Mouse (Mus musculus): ENCODE measurements around the gene Creb3. TPM values are rescaled to one million over a fixed set of nuclear protein-coding genes. Genes with fewer than 3 reads are reported as not detected.

The Creb3 gene
- total RNA-seq, 2 experiments from 2014 or later: 74.4 to 84.8 TPM

- intact Hi-C loops (cut with DNase I): no loop called here
- no peak for DNase-seq (ENCODE audit: low spot score in 2 of 2)
Measured at GRCm38 (mm10) chr4:43553891-43554290, 8.2 kb upstream of the Creb3 start.

- DNase-seq (ENCODE audit: low spot score in 2 of 2): no peak
- intact Hi-C loops (cut with DNase I): loop anchor here (5.0 kb wide), 1 partner anchor 64 kb away; the partner anchor contains the start of gene Ccdc107
Measured at GRCm38 (mm10) chr4:43555926-43556325, 6.2 kb upstream of the Creb3 start.

- intact Hi-C loops (cut with DNase I): loop anchor here (5.0 kb wide), 1 partner anchor 66 kb away; the partner anchor contains the start of gene Ccdc107
- DNase-seq (ENCODE audit: low spot score in 2 of 2): no peak
Measured at GRCm38 (mm10) chr4:43558028-43558630, 4.0 kb upstream of the Creb3 start.

GRCm38 (mm10) chr4:43558631-43559356 lies 3.3 kb upstream of the Creb3 start:
- DNase-seq (ENCODE audit: low spot score in 2 of 2): no peak
- intact Hi-C loops (cut with DNase I): loop anchor here (5.0 kb wide), 1 partner anchor 66 kb away; the partner anchor contains the start of gene Ccdc107

- DNase-seq (ENCODE audit: low spot score in 2 of 2): no peak
- intact Hi-C loops (cut with DNase I): loop anchor here (5.0 to 10.0 kb wide), 2 partner anchors 67 to 525 kb away; partner anchors contain the start of genes Ccdc107 and Stoml2
Measured at GRCm38 (mm10) chr4:43559519-43560242, 2.5 kb upstream of the Creb3 start.

GRCm38 (mm10) chr4:43560243-43560611 lies 1.9 kb upstream of the Creb3 start:
- DNase-seq (ENCODE audit: low spot score in 2 of 2): no peak
- intact Hi-C loops (cut with DNase I): loop anchor here (10.0 kb wide), 1 partner anchor 525 kb away; the partner anchor contains the start of gene Stoml2

- DNase-seq (ENCODE audit: low spot score in 2 of 2): no peak
- intact Hi-C loops (cut with DNase I): loop anchor here (10.0 kb wide), 1 partner anchor 526 kb away; the partner anchor contains the start of gene Stoml2
Measured at GRCm38 (mm10) chr4:43560976-43561375, 1.2 kb upstream of the Creb3 start.

- no peak for DNase-seq (ENCODE audit: low spot score in 2 of 2)
- intact Hi-C loops (cut with DNase I): loop anchor here (10.0 kb wide), 1 partner anchor 527 kb away; the partner anchor contains the start of gene Stoml2
Measured at GRCm38 (mm10) chr4:43561436-43561996, 616 bp upstream of the Creb3 start.

GRCm38 (mm10) chr4:43562769-43563600 lies 853 bp downstream of the Creb3 start:
- intact Hi-C loops (cut with DNase I): loop anchor here (2.0 to 10.0 kb wide), 3 partner anchors 16 to 528 kb away; partner anchors contain the start of genes Gba2, Rgp1 and Stoml2
- no peak for DNase-seq (ENCODE audit: low spot score in 2 of 2)

- intact Hi-C loops (cut with DNase I): loop anchor here (2.0 to 10.0 kb wide), 3 partner anchors 15 to 529 kb away; partner anchors contain the start of genes Gba2, Rgp1 and Stoml2
- DNase-seq (ENCODE audit: low spot score in 2 of 2): no peak
Measured at GRCm38 (mm10) chr4:43563601-43563875, 1.4 kb downstream of the Creb3 start.

GRCm38 (mm10) chr4:43564231-43564630 lies 2.1 kb downstream of the Creb3 start:
- intact Hi-C loops (cut with DNase I): loop anchor here (10.0 kb wide), 1 partner anchor 529 kb away; the partner anchor contains the start of gene Stoml2

GRCm38 (mm10) chr4:43567140-43567539 lies 5.0 kb downstream of the Creb3 start:
- intact Hi-C loops (cut with DNase I): loop anchor here (10.0 kb wide), 1 partner anchor 532 kb away; the partner anchor contains the start of gene Stoml2
- DNase-seq (ENCODE audit: low spot score in 2 of 2): no peak

More at GRCm38 (mm10) chr4:43564231-43564630, 2.1 kb downstream of the Creb3 start:
- DNase-seq (ENCODE audit: low spot score in 2 of 2): no peak

GRCm38 (mm10) chr4:43571395-43572045 lies 9.4 kb downstream of the Creb3 start:
- intact Hi-C loops (cut with DNase I): no loop called here
- DNase-seq (ENCODE audit: low spot score in 2 of 2): no peak

- intact Hi-C loops (cut with DNase I): no loop called here
- no peak for DNase-seq (ENCODE audit: low spot score in 2 of 2)
Measured at GRCm38 (mm10) chr4:43573561-43573960, 11.4 kb downstream of the Creb3 start.

GRCm38 (mm10) chr4:43575356-43575755 lies 13.2 kb downstream of the Creb3 start:
- intact Hi-C loops (cut with DNase I): no loop called here
- DNase-seq (ENCODE audit: low spot score in 2 of 2): no peak

GRCm38 (mm10) chr4:43577237-43577881 lies 15.2 kb downstream of the Creb3 start:
- intact Hi-C loops (cut with DNase I): no loop called here
- no peak for DNase-seq (ENCODE audit: low spot score in 2 of 2)

- intact Hi-C loops (cut with DNase I): loop anchor here (2.0 kb wide), 1 partner anchor 16 kb away; the partner anchor contains the start of genes Creb3 and Tln1
- peak; percentile 90 to 92 for DNase-seq (ENCODE audit: low spot score in 2 of 2)
Measured at GRCm38 (mm10) chr4:43578376-43579204, 16.5 kb downstream of the Creb3 start, which contains the start of the genes Rgp1 and Gba2. TSS of gene Rgp1 (plus strand) at chr4:43578715. TSS of gene Gba2 (minus strand) at chr4:43578873.
